Mouse (Mus musculus) kidney, adult 2 months (tissue): ENCODE results near the gene Zfp385c.
"Not testable (repeated sequence)": the region's sequence is repeated elsewhere in the genome, so short reads cannot be mapped to it uniquely, and the experiment has no call there.

Experiments
- CTCF ChIP-seq: fragments of 200-500 bp; conservative IDR thresholded peaks from 2 replicates; pipeline ENCODE4 v1.5.1; 2011; ENCODE audit warnings: low read depth, mild to moderate bottlenecking, control low read depth, low read length, moderate library complexity, mixed read lengths; ENCODE audit not compliant: insufficient read depth, insufficient read length
- POLR2A ChIP-seq: fragments of 200-500 bp; IDR thresholded peaks from one replicate; pipeline ENCODE4 v1.6.1; 2011; ENCODE audit warnings: low read depth, low read length, control low read depth

GRCm38 (mm10) chr11:100582413-100582812 lies 109.8 kb downstream of the Zfp385c start:
- TF ChIP-seq POLR2A, CTCF: not testable (repeated sequence)
